Mouse (Mus musculus): ENCODE measurements at regions not wholly inside any gene's neighbourhood (a gene's known extent, or its start where the extent isn't known, plus 50 kb on each side); places are given as distances from the start of the nearest gene placed in this dataset.

GRCm38 (mm10) chr4:105327711-105328471 lies 170.7 kb downstream of the Plpp3 start:
- Histone ChIP-seq H3K4me1 (peaks cover 7% of the 10 kb centered on the region), H3K27ac (replicated peaks) (no peak overlapping the region), H3K4me2 (replicated peaks) (no peak overlapping the region), H3K4me3 (replicated peaks) (no peak overlapping the region), H3K9ac (no peak overlapping the region), H3K27me3 (no peaks in the 10 kb centered on the region), H3K9me3 (replicated peaks) (no peaks in the 10 kb centered on the region), H3K36me3 (no peaks in the 10 kb centered on the region)
- ATAC-seq (ENCODE audit: insufficient number of reproducible peaks, low FRiP score, low TSS enrichment, low read depth) = no peak
- WGBS = 86% methylated on average over 5 of the region's 5 CpGs

- H3K4me3 ChIP-seq (replicated peaks) = no peak overlapping the region
- H3K9ac ChIP-seq = no peak overlapping the region
- H3K27ac ChIP-seq (replicated peaks) = peak overlapping the region; percentile 52; the same call in 1 of the 2 replicates
- ATAC-seq (ENCODE audit: insufficient number of reproducible peaks, low FRiP score, low TSS enrichment, low read depth) = no peak
- H3K27me3 ChIP-seq = no peaks in the 10 kb centered on the region
- peaks cover 7% of the 10 kb centered on the region for H3K4me1 ChIP-seq
- no peaks in the 10 kb centered on the region for H3K36me3 ChIP-seq
- no peaks in the 10 kb centered on the region for H3K9me3 ChIP-seq (replicated peaks)
- H3K4me2 ChIP-seq (replicated peaks) = no peak overlapping the region
- 60% methylated on average over 10 of the region's 10 CpGs for WGBS
Measured at GRCm38 (mm10) chr4:105328776-105329175, 171.6 kb downstream of the Plpp3 start.

GRCm38 (mm10) chr4:105332081-105332480 lies 174.9 kb downstream of the Plpp3 start:
- no peak for ATAC-seq (ENCODE audit: insufficient number of reproducible peaks, low FRiP score, low TSS enrichment, low read depth)
- Histone ChIP-seq H3K27me3 (no peaks in the 10 kb centered on the region), H3K4me2 (replicated peaks) (no peak overlapping the region), H3K4me1 (peaks cover 7% of the 10 kb centered on the region), H3K36me3 (no peaks in the 10 kb centered on the region), H3K4me3 (replicated peaks) (no peak overlapping the region), H3K27ac (replicated peaks) (no peak overlapping the region), H3K9me3 (replicated peaks) (no peaks in the 10 kb centered on the region), H3K9ac (no peak overlapping the region)
- WGBS = 90% methylated on average over 10 of the region's 10 CpGs

GRCm38 (mm10) chr4:105335872-105336271 lies 178.7 kb downstream of the Plpp3 start:
- no peak overlapping the region for H3K9ac ChIP-seq
- 18% methylated on average over 1 of the region's 1 CpGs for WGBS
- H3K27ac ChIP-seq (replicated peaks) = no peak overlapping the region
- H3K27me3 ChIP-seq = no peaks in the 10 kb centered on the region
- no peaks in the 10 kb centered on the region for H3K9me3 ChIP-seq (replicated peaks)
- no peak for ATAC-seq (ENCODE audit: insufficient number of reproducible peaks, low FRiP score, low TSS enrichment, low read depth)
- no peak overlapping the region for H3K4me3 ChIP-seq (replicated peaks)
- no peaks in the 10 kb centered on the region for H3K36me3 ChIP-seq
- H3K4me2 ChIP-seq (replicated peaks) = no peak overlapping the region
- 0 out of 2 replicates have a peak, but pooled peaks cover 3% of the 10 kb centered on the region for H3K4me1 ChIP-seq

GRCm38 (mm10) chr4:105336557-105336956 lies 179.4 kb downstream of the Plpp3 start:
- WGBS = 65% methylated on average over 4 of the region's 4 CpGs
- Histone ChIP-seq H3K27me3 (no peaks in the 10 kb centered on the region), H3K9ac (no peak overlapping the region), H3K4me1 (0 out of 2 replicates have a peak, but pooled peaks cover 3% of the 10 kb centered on the region), H3K9me3 (replicated peaks) (no peaks in the 10 kb centered on the region), H3K36me3 (no peaks in the 10 kb centered on the region), H3K27ac (replicated peaks) (no peak overlapping the region), H3K4me2 (replicated peaks) (no peak overlapping the region), H3K4me3 (replicated peaks) (no peak overlapping the region)
- no peak for ATAC-seq (ENCODE audit: insufficient number of reproducible peaks, low FRiP score, low TSS enrichment, low read depth)

- Histone ChIP-seq H3K9ac (no peak overlapping the region), H3K4me1 (0 out of 2 replicates have a peak, but pooled peaks cover 3% of the 10 kb centered on the region), H3K27me3 (no peaks in the 10 kb centered on the region), H3K27ac (replicated peaks) (no peak overlapping the region), H3K9me3 (replicated peaks) (no peaks in the 10 kb centered on the region), H3K36me3 (no peaks in the 10 kb centered on the region), H3K4me3 (replicated peaks) (no peak overlapping the region), H3K4me2 (replicated peaks) (no peak overlapping the region)
- WGBS = 73% methylated on average over 7 of the region's 7 CpGs
- no peak for ATAC-seq (ENCODE audit: insufficient number of reproducible peaks, low FRiP score, low TSS enrichment, low read depth)
Measured at GRCm38 (mm10) chr4:105338131-105338530, 181.0 kb downstream of the Plpp3 start.

- Histone ChIP-seq H3K4me1 (0 out of 2 replicates have a peak, but pooled peaks cover 3% of the 10 kb centered on the region), H3K9me3 (replicated peaks) (no peaks in the 10 kb centered on the region), H3K36me3 (no peaks in the 10 kb centered on the region), H3K4me3 (replicated peaks) (no peak overlapping the region), H3K27ac (replicated peaks) (no peak overlapping the region), H3K4me2 (replicated peaks) (no peak overlapping the region), H3K27me3 (no peaks in the 10 kb centered on the region), H3K9ac (no peak overlapping the region)
- ATAC-seq (ENCODE audit: insufficient number of reproducible peaks, low FRiP score, low TSS enrichment, low read depth) = no peak
- WGBS = 40% methylated on average over 7 of the region's 7 CpGs
Measured at GRCm38 (mm10) chr4:105338861-105339260, 181.7 kb downstream of the Plpp3 start.

- Histone ChIP-seq H3K4me1 (0 out of 2 replicates have a peak, but pooled peaks cover 3% of the 10 kb centered on the region), H3K36me3 (no peaks in the 10 kb centered on the region), H3K4me3 (replicated peaks) (no peak overlapping the region), H3K9ac (no peak overlapping the region), H3K4me2 (replicated peaks) (no peak overlapping the region), H3K27me3 (no peaks in the 10 kb centered on the region), H3K9me3 (replicated peaks) (no peaks in the 10 kb centered on the region), H3K27ac (replicated peaks) (no peak overlapping the region)
- ATAC-seq (ENCODE audit: insufficient number of reproducible peaks, low FRiP score, low TSS enrichment, low read depth) = no peak
- WGBS = 88% methylated on average over 7 of the region's 7 CpGs
Measured at GRCm38 (mm10) chr4:105341274-105341673, 184.1 kb downstream of the Plpp3 start.

- ATAC-seq (ENCODE audit: insufficient number of reproducible peaks, low FRiP score, low TSS enrichment, low read depth) = no peak
- Histone ChIP-seq H3K9ac (no peak overlapping the region), H3K4me3 (replicated peaks) (no peak overlapping the region), H3K4me1 (no peaks in the 10 kb centered on the region), H3K36me3 (no peaks in the 10 kb centered on the region), H3K4me2 (replicated peaks) (no peak overlapping the region), H3K27me3 (no peaks in the 10 kb centered on the region), H3K27ac (replicated peaks) (no peak overlapping the region), H3K9me3 (replicated peaks) (no peaks in the 10 kb centered on the region)
- WGBS = 89% methylated on average over 8 of the region's 8 CpGs
Measured at GRCm38 (mm10) chr4:105346846-105347245, 189.7 kb downstream of the Plpp3 start.

GRCm38 (mm10) chr4:105347911-105348310 lies 190.8 kb downstream of the Plpp3 start:
- 50% methylated on average over 8 of the region's 8 CpGs for WGBS
- Histone ChIP-seq H3K4me1 (peaks cover 10% of the 10 kb centered on the region; the same call in 1 of the 2 replicates), H3K9ac (no peak overlapping the region), H3K4me3 (replicated peaks) (no peak overlapping the region), H3K4me2 (replicated peaks) (no peak overlapping the region), H3K9me3 (replicated peaks) (no peaks in the 10 kb centered on the region), H3K27ac (replicated peaks) (no peak overlapping the region), H3K27me3 (no peaks in the 10 kb centered on the region), H3K36me3 (no peaks in the 10 kb centered on the region)
- ATAC-seq (ENCODE audit: insufficient number of reproducible peaks, low FRiP score, low TSS enrichment, low read depth) = no peak

GRCm38 (mm10) chr4:105349316-105350207 lies 192.4 kb downstream of the Plpp3 start:
- WGBS = 80% methylated on average over 8 of the region's 8 CpGs
- Histone ChIP-seq H3K27me3 (no peaks in the 10 kb centered on the region), H3K36me3 (no peaks in the 10 kb centered on the region), H3K9me3 (replicated peaks) (no peaks in the 10 kb centered on the region), H3K9ac (no peak overlapping the region), H3K4me3 (replicated peaks) (no peak overlapping the region), H3K27ac (replicated peaks) (no peak overlapping the region), H3K4me1 (peaks cover 10% of the 10 kb centered on the region; the same call in 1 of the 2 replicates), H3K4me2 (replicated peaks) (no peak overlapping the region)
- no peak for ATAC-seq (ENCODE audit: insufficient number of reproducible peaks, low FRiP score, low TSS enrichment, low read depth)

All from embryonic facial prominence, embryonic 15.5 days (tissue).